Mouse (Mus musculus) hindbrain, embryonic 11.5 days (tissue): Measurements from ENCODE around the gene Kcnd3. TPM values are rescaled to one million over a fixed set of nuclear protein-coding genes. Genes with fewer than 3 reads are reported as not detected.
A peak's percentile ranks its signal among the peaks of the same experiment; 100 is the strongest.

ENCODE experiments used
- ATAC-seq: fragments of 200-750 bp; cut with Nextera tagmentation; 2 replicates; pipeline ENCODE4 v1.8.0; 2017; ENCODE audit warnings: mild to moderate bottlenecking, moderate TSS enrichment, moderate library complexity; ENCODE audit not compliant: low FRiP score
- DNase-seq: peaks from one replicate; pipeline ENCODE4 v3.0.0-alpha.2; 2015; ENCODE audit warnings: low spot score
- H3K27ac ChIP-seq: fragments of 300-500 bp; sonication (generic); 2 replicates; pipeline ENCODE4 v1.5.1; 2014; ENCODE audit warnings: mild to moderate bottlenecking, low read depth, low read length
- H3K27me3 ChIP-seq: fragments of 300-500 bp; sonication (generic); 2 replicates; pipeline ENCODE4 v1.6.1; 2014; ENCODE audit warnings: mild to moderate bottlenecking, low read length, moderate library complexity, mixed read lengths; ENCODE audit not compliant: control insufficient read depth, insufficient read depth
- H3K36me3 ChIP-seq: fragments of 300-500 bp; sonication (generic); 2 replicates; pipeline ENCODE4 v1.6.1; 2014; ENCODE audit warnings: mild to moderate bottlenecking, low read length, moderate library complexity, mixed read lengths; ENCODE audit not compliant: control insufficient read depth, insufficient read depth
- H3K4me1 ChIP-seq: fragments of 300-500 bp; sonication (generic); replicated peaks from 2 replicates; pipeline ENCODE4 v1.6.1; 2014; ENCODE audit warnings: low read length, mixed read lengths; ENCODE audit not compliant: control insufficient read depth, insufficient read depth
- H3K4me2 ChIP-seq: fragments of 300-500 bp; sonication (generic); replicated peaks from 2 replicates; pipeline ENCODE4 v1.6.1; 2014; ENCODE audit warnings: mild to moderate bottlenecking, low read depth, low read length
- H3K4me3 ChIP-seq: fragments of 300-500 bp; sonication (generic); 2 replicates; pipeline ENCODE4 v1.5.1; 2014; ENCODE audit warnings: low read depth, low read length
- H3K9ac ChIP-seq: fragments of 300-500 bp; sonication (generic); 2 replicates; pipeline ENCODE4 v1.6.1; 2014; ENCODE audit warnings: low read depth, low read length
- H3K9me3 ChIP-seq: fragments of 300-500 bp; sonication (generic); 2 replicates; pipeline ENCODE4 v1.6.1; 2016; ENCODE audit warnings: low read length; ENCODE audit not compliant: control insufficient read depth
- WGBS: fragments of 180-500 bp; shearing (Covaris S2); extraction: QIAGEN DNeasy Blood & Tissue Kit; methylation state at CpG from one replicate; pipeline ENCODE4 v1.1.7; 2014; 5-methylcytosine and 5-hydroxymethylcytosine counted together
- polyA plus RNA-seq: library from polyadenylated mRNA; unstranded; fragments of >200 nt; fragmentation: Nextera tagmentation; extraction: Ambion mirVana; gene quantifications from 2 replicates; pipeline ENCODE4 v1.2.1, GENCODE M21; 2014

Kcnd3 gene
- polyA plus RNA-seq, 1 experiment from 2014 or later = 3.0 TPM

- ATAC-seq (no peak), DNase-seq (no peak)
- 95% methylated on average over 3 of the region's 3 CpGs for WGBS
- H3K27ac ChIP-seq = no peak overlapping the region
- no peak overlapping the region for H3K4me2 ChIP-seq
- no peak overlapping the region for H3K9ac ChIP-seq
- H3K4me1 ChIP-seq = no peaks in the 10 kb centered on the region
- no peaks in the 10 kb centered on the region for H3K36me3 ChIP-seq
- H3K4me3 ChIP-seq = no peak overlapping the region
- H3K27me3 ChIP-seq = no peaks in the 10 kb centered on the region
- H3K9me3 ChIP-seq = no peaks in the 10 kb centered on the region
Measured at GRCm38 (mm10) chr3:105504272-105504671, 52.1 kb downstream of the Kcnd3 start.

GRCm38 (mm10) chr3:105505161-105505872 lies 53.2 kb downstream of the Kcnd3 start:
- Histone ChIP-seq H3K4me2 (no peak overlapping the region), H3K27me3 (no peaks in the 10 kb centered on the region), H3K36me3 (no peaks in the 10 kb centered on the region), H3K27ac (no peak overlapping the region), H3K4me3 (no peak overlapping the region), H3K4me1 (no peaks in the 10 kb centered on the region), H3K9me3 (no peaks in the 10 kb centered on the region), H3K9ac (0 out of 2 replicates have a peak overlapping the region, but pooled peaks have one; percentile 23)
- DNase-seq (no peak), ATAC-seq (peak; percentile 41; the same call in 1 of the 2 replicates)
- WGBS = 65% methylated on average over 15 of the region's 15 CpGs

- Histone ChIP-seq H3K4me1 (no peaks in the 10 kb centered on the region), H3K4me2 (no peak overlapping the region), H3K27me3 (no peaks in the 10 kb centered on the region), H3K36me3 (no peaks in the 10 kb centered on the region), H3K27ac (no peak overlapping the region), H3K9ac (no peak overlapping the region), H3K9me3 (no peaks in the 10 kb centered on the region), H3K4me3 (no peak overlapping the region)
- DNase-seq (no peak), ATAC-seq (peak; percentile 46; the same call in 1 of the 2 replicates)
- 39% methylated on average over 7 of the region's 7 CpGs for WGBS
Measured at GRCm38 (mm10) chr3:105505873-105506170, 53.7 kb downstream of the Kcnd3 start.

GRCm38 (mm10) chr3:105506592-105506991 lies 54.5 kb downstream of the Kcnd3 start:
- Histone ChIP-seq H3K27me3 (no peaks in the 10 kb centered on the region), H3K36me3 (no peaks in the 10 kb centered on the region), H3K4me2 (no peak overlapping the region), H3K9ac (no peak overlapping the region), H3K4me1 (no peaks in the 10 kb centered on the region), H3K4me3 (no peak overlapping the region), H3K27ac (no peak overlapping the region), H3K9me3 (no peaks in the 10 kb centered on the region)
- DNase-seq = no peak
- WGBS = 93% methylated on average over 4 of the region's 4 CpGs
- ATAC-seq = no peak

GRCm38 (mm10) chr3:105509321-105509720 lies 57.2 kb downstream of the Kcnd3 start:
- Histone ChIP-seq H3K9ac (no peak overlapping the region), H3K4me2 (no peak overlapping the region), H3K4me3 (no peak overlapping the region), H3K36me3 (no peaks in the 10 kb centered on the region), H3K27me3 (no peaks in the 10 kb centered on the region), H3K27ac (no peak overlapping the region), H3K4me1 (no peaks in the 10 kb centered on the region), H3K9me3 (no peaks in the 10 kb centered on the region)
- no peak for DNase-seq
- 78% methylated on average over 4 of the region's 4 CpGs for WGBS
- no peak for ATAC-seq

- no peak overlapping the region for H3K4me3 ChIP-seq
- H3K9me3 ChIP-seq = no peaks in the 10 kb centered on the region
- no peak overlapping the region for H3K9ac ChIP-seq
- H3K4me2 ChIP-seq = no peak overlapping the region
- no peak overlapping the region for H3K27ac ChIP-seq
- H3K4me1 ChIP-seq = no peaks in the 10 kb centered on the region
- 67% methylated on average over 2 of the region's 2 CpGs for WGBS
- no peaks in the 10 kb centered on the region for H3K36me3 ChIP-seq
- DNase-seq (no peak), ATAC-seq (no peak)
- H3K27me3 ChIP-seq = no peaks in the 10 kb centered on the region
Measured at GRCm38 (mm10) chr3:105511836-105512235, 59.7 kb downstream of the Kcnd3 start.

- no peaks in the 10 kb centered on the region for H3K9me3 ChIP-seq
- H3K27me3 ChIP-seq = no peaks in the 10 kb centered on the region
- DNase-seq (no peak), ATAC-seq (no peak)
- H3K4me3 ChIP-seq = no peak overlapping the region
- H3K4me2 ChIP-seq = no peak overlapping the region
- H3K36me3 ChIP-seq = no peaks in the 10 kb centered on the region
- no peaks in the 10 kb centered on the region for H3K4me1 ChIP-seq
- no peak overlapping the region for H3K27ac ChIP-seq
- no peak overlapping the region for H3K9ac ChIP-seq
- 72% methylated on average over 3 of the region's 3 CpGs for WGBS
Measured at GRCm38 (mm10) chr3:105514215-105514614, 62.1 kb downstream of the Kcnd3 start.

- no peak for DNase-seq
- Histone ChIP-seq H3K4me3 (no peak overlapping the region), H3K27ac (no peak overlapping the region), H3K9ac (no peak overlapping the region), H3K4me1 (no peaks in the 10 kb centered on the region), H3K36me3 (no peaks in the 10 kb centered on the region), H3K9me3 (no peaks in the 10 kb centered on the region), H3K4me2 (no peak overlapping the region), H3K27me3 (no peaks in the 10 kb centered on the region)
- no peak for ATAC-seq
Measured at GRCm38 (mm10) chr3:105515035-105515434, 62.9 kb downstream of the Kcnd3 start.

GRCm38 (mm10) chr3:105515640-105516039 lies 63.5 kb downstream of the Kcnd3 start:
- Histone ChIP-seq H3K4me1 (no peaks in the 10 kb centered on the region), H3K27me3 (no peaks in the 10 kb centered on the region), H3K4me3 (no peak overlapping the region), H3K27ac (no peak overlapping the region), H3K4me2 (no peak overlapping the region), H3K9me3 (no peaks in the 10 kb centered on the region), H3K36me3 (no peaks in the 10 kb centered on the region), H3K9ac (no peak overlapping the region)
- no peak for ATAC-seq
- WGBS = 89% methylated on average over 1 of the region's 1 CpGs
- DNase-seq = no peak
